Mouse (Mus musculus) cerebellum, postnatal 10 days (tissue): ENCODE measurements around the gene Dhx38.

Source experiments
- DNase-seq, 2 experiments: peaks; one replicate each; pipeline ENCODE4 v3.0.0; 2021; ENCODE audit warnings: mixed read lengths in 2 of 2

Gene Dhx38

DNA sequence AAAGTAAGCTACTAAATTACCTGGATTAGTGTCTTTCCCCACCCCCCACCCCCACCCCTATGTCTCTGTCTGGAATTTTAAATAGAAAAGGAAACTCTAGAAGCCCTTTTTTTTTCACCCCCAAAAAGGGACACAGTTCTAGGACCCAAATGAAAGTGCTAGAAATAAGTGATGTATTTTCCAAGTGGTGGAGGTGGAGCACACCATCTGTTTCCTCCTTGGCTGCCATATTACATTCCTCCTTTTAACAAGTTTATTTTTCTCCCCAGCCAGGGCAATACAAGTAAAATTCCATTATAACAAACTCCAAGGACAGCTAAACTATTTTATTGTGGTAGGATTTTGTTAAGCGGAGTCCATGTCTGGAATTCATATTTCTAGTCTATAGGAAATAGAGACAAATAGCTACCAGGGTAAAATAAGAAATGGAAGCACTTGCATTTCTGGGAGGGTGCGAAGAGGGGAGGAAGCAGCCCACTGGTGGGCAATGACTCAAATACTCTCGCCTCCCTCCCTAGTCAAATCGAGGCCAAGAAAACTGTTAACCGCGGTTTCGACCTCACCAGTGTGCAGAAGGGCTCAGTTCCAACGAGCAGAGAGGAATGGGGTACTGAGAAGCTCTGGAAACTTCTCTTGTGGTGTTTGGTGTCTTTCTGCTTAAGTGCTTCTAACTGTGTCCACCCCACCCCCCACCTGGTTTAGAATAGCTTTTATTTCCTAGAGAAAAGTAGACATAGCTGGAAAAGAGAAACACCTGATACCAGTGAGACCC lies 22.7 kb downstream of the Dhx38 start:
- no peak for DNase-seq

DNA sequence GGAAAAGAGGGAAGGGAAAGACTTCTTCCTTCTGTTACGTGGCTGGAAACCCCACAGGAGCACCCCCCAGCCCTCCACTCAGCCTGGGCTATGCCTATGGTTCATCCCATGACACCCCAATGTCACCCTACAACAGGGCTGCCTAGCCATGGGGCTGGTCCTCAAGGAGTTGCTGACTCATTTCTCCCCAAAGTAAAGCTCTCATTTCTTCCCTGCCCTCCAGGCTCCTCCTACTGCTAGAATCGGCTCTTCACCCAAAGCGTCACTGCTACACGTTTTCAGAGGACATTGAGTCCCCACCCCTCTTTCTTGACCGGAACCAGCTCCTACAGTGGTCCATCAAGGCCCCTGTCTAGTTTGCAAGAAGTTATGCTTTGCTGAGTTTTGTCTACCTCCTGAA lies 23.5 kb downstream of the Dhx38 start:
- DNase-seq: no peak

DNA sequence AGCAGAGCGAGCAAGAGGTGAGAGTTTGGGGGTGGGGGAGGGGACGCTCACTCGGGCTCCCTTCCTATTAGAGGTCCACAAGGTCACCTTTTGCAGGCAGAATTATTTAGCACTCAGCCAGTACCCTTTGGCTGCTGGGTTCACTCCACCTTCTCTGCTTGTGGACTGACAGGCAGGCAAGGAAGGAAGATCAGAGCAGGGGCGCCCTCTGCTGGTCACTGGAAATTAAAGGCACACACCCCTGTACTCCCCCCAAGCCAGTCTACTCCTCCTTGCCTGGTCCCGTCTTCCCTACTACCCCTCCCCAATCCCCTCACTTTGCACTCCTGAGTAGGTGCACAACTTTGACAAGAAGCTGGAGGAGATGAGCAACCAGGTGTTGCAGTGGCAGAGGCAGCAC lies 29.0 kb downstream of the Dhx38 start:
- DNase-seq: peak; percentile 89 to 90

DNA sequence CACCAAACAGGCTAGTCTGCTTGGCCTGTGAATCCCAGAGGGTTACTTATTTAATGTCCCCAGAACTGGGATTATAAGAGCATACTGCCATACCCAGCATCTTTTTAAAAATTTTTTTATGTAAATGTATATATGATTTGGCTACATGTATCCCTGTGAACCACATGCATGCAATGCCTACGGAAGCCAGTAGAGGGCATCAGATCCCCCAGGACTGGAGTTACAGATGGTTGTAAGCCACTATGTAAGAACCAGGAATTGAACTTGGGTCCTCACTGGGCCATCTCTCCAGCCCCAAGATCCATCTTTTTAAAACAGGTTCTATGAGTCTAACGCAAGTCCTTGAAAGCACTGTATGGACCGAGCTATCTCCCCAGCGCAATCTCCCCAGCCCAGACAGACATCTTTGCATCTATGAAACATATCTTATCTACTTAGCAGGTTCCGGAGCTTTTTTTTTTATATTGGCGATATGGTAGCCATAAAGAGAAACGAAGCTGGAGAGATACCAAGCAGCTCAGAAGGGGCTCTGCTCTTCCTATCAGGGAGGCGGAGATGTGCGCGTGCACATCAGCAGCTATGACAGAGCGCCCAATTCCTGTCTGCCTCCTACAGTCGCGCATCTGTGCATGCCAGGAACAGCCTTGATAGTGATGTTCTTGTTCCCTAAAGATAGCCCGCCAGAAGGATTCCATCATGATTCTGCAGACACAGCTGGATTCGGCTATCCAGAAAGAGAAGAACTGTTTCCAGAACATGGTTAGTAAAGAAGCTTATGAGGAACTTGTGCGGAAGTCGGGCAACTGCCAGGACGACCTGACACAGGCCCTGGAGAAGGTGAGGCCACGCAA lies 30.3 kb downstream of the Dhx38 start:
- peak; percentile 66 to 67 for DNase-seq

DNA sequence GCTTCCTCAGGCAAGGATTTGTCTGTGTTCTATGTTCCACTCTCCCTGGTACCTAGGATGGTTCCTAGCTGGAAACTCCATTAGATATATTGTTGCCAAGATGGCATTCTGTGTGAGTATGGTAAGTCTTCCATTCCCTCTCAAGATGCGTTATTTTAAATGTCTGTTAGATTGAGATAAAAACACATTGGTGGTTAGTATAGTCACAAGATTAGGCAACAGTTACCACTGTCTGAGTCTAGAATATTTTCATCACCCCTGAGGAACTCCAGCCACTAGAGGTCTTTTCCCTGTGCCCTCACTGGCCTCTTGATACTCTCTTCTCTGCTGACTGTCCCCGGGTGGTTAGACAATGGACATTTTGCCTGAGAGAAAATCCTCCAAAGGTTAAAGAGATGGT lies 41.7 kb downstream of the Dhx38 start:
- no peak for DNase-seq

DNA sequence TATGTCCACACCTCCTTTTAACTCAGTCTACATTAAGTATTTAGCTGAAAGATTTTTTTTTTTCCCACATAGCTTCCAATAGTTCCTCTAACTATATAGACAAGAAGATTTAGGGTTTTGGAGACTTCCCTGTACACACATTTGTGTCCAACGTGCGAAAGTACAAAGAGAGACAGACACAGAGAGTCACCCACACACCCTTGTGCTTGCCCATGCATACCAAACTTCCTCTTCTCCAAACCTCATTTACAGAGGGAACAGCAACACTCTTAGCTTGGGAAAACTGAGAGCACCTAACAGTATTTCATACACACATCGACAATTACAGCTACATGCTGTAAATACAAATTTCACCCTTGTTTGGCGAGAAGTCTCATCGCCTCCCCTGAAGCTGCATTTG lies 60.1 kb downstream of the Dhx38 start:
- no peak for DNase-seq

DNA sequence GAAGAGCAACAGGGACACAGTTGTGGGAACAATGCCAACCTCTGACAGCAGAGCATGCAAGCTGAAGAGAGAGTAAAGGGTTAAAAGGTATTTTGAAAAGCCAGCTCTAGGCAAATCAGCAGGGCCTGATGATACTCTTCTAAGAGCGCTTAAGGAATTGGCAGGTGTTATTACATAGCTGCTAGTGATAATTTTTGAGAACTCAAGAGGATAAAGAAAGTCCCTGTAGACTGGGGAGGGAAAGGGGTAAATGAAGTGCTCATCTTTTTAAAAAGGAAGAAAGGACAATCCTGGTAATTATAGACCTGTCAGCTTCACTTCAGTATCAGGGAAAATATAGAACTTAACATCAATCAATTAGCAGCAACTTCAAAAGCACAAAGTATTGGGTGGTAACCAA lies 62.1 kb downstream of the Dhx38 start:
- DNase-seq: no peak

DNA sequence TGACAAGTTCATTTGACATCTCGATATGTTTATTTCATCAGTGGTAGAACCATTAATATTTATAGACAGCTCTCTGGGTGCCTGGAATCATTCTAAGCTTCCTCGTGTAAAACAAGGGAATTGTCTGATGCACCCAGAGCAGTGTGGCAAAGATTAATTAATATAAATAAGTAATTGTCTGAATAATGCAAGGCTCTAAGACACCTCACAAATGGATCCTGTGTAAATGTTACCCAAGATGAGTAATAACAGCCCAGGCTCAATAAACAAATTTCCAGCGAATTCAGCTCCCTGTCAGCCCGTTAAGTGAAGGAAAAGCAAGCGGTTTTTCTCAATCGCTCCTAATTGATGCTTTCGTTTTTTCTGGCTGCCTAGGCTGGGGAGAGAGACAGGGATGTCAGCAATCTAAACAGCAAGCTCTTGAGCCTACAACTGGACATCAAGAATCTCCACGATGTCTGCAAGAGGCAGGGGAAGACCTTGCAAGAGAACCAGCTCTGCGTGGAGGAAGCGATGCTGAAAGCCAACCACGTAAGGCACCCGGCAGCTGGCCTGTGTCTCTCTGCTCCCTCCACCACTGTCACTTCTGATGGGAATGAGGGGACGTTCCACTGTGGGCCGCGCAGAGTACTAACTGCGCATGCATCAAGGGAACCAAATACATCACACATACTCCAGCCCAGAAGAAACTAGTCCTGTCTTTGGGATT lies 66.5 kb downstream of the Dhx38 start:
- no peak for DNase-seq
